Mouse (Mus musculus) heart, embryonic 15.5 days (tissue): ENCODE results near the gene Ofd1. TPM values are rescaled to one million over a fixed set of nuclear protein-coding genes. Genes with fewer than 3 reads are reported as not detected.

ENCODE experiments used
- ATAC-seq: fragments of 200-750 bp; cut with Nextera tagmentation; replicated peaks from 2 replicates; pipeline ENCODE4 v1.8.0; 2017; ENCODE audit warnings: low read depth, moderate TSS enrichment; ENCODE audit not compliant: insufficient number of reproducible peaks, insufficient read depth, low FRiP score
- H3K27ac ChIP-seq: fragments of 300-500 bp; sonication (generic); 2 replicates; pipeline ENCODE4 v1.5.1; 2015; ENCODE audit warnings: mild to moderate bottlenecking, inconsistent platforms
- H3K27me3 ChIP-seq: fragments of 300-500 bp; sonication (generic); 2 replicates; pipeline ENCODE4 v1.6.1; 2015; ENCODE audit warnings: inconsistent platforms
- H3K36me3 ChIP-seq: fragments of 300-500 bp; sonication (generic); 2 replicates; pipeline ENCODE4 v1.6.1; 2015; ENCODE audit warnings: mild to moderate bottlenecking, inconsistent platforms
- H3K4me1 ChIP-seq: fragments of 300-500 bp; sonication (generic); replicated peaks from 2 replicates; pipeline ENCODE4 v1.6.1; 2015; ENCODE audit warnings: inconsistent platforms
- H3K4me2 ChIP-seq: fragments of 300-500 bp; sonication (generic); 2 replicates; pipeline ENCODE4 v1.6.1; 2015; ENCODE audit warnings: inconsistent platforms, mild to moderate bottlenecking, moderate library complexity
- H3K4me3 ChIP-seq: fragments of 300-500 bp; sonication (generic); 2 replicates; pipeline ENCODE4 v1.5.1; 2015; ENCODE audit warnings: mild to moderate bottlenecking, inconsistent platforms
- H3K9ac ChIP-seq: fragments of 300-500 bp; sonication (generic); 2 replicates; pipeline ENCODE4 v1.6.1; 2015; ENCODE audit warnings: mild to moderate bottlenecking, inconsistent platforms
- H3K9me3 ChIP-seq: fragments of 300-500 bp; sonication (generic); replicated peaks from 2 replicates; pipeline ENCODE4 v1.6.1; 2016; ENCODE audit warnings: inconsistent platforms
- WGBS: fragments of 180-500 bp; shearing (Covaris S2); methylation state at CpG from one replicate; pipeline ENCODE4 v1.1.7; 2015; ENCODE audit warnings: mixed read lengths; 5-methylcytosine and 5-hydroxymethylcytosine counted together
- polyA plus RNA-seq: library from polyadenylated mRNA; unstranded; fragments of >200 nt; fragmentation: Nextera tagmentation; extraction: Ambion mirVana; gene quantifications from 2 replicates; pipeline ENCODE4 v1.2.1, GENCODE M21; 2015

Ofd1 gene
- polyA plus RNA-seq, 1 experiment from 2014 or later: 4.0 TPM

DNA sequence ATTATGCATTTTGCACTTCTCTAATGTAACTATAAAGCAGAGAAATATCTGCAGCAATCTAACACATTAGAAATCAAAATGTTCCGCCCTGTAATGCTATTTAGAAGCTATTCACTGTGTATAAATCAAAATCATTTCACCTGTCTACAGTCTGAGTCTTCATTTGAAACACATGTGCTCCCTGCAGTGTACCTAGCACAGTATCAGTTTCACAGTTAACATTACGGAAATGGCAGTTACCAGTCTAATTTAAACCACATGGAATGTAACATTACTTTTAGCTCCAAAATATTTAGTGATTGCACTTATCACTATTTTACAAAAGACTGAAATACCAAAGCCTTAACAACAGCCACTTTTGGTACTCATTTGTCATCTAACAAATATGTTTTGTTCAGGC is 5.7 kb downstream of the Ofd1 start:
- ATAC-seq: no peak
- Histone ChIP-seq H3K36me3 (no peaks in the 10 kb centered on the region), H3K27ac (no peak overlapping the region), H3K4me3 (no peak overlapping the region), H3K9ac (no peak overlapping the region), H3K4me2 (no peak overlapping the region), H3K4me1 (0 out of 2 replicates have a peak, but pooled peaks cover 2% of the 10 kb centered on the region), H3K27me3 (no peaks in the 10 kb centered on the region), H3K9me3 (no peaks in the 10 kb centered on the region)
- WGBS: 84% methylated on average over 2 of the region's 2 CpGs

DNA sequence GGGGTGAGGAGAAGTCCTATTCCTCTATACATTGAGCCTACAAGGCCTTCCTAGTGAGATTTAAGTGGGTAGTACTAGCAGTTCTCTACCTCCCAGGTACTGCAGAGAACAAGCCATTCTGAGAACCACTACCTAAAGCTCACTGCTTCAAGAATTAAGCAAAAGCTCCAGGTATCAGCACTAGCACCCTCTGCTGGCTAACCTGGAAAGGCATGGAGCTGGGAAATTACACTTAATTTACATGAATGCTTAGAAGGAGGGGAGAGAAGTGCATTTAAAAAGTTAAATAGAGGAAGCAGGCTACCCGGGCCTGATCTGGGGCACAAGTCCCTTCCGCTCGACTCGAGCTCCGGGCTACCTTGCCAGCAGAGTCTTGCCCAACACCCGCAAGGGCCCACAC is 24.3 kb downstream of the Ofd1 start:
- 77% methylated on average over 5 of the region's 6 CpGs for WGBS

DNA sequence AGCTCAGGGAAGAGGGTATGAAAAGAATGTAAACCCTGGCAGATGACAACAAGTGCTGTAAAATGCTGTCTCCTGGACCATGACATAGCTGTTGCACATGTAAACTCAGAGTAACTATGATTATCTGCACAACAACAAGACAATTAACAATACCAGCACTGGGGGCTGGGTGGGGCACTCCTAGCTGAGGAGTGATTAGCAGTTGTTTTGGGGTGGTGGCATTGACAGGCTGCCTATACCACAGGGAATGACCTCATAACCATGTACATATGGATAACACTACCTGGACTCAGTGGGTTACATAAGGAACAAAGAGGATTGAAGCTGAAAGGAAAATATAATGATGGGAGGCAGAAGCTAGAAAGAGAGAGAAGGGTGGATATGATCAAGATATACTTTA is 32.6 kb downstream of the Ofd1 start:
- ATAC-seq: no peak
- no peaks in the 10 kb centered on the region for H3K9me3 ChIP-seq
- no peaks in the 10 kb centered on the region for H3K4me1 ChIP-seq
- no peaks in the 10 kb centered on the region; the same call in 1 of the 2 replicates for H3K36me3 ChIP-seq
- H3K4me2 ChIP-seq: no peak overlapping the region
- H3K27me3 ChIP-seq: no peaks in the 10 kb centered on the region
- H3K9ac ChIP-seq: no peak overlapping the region
- H3K4me3 ChIP-seq: no peak overlapping the region
- no peak overlapping the region for H3K27ac ChIP-seq

More for the DNA sequence above, 24.3 kb downstream of the Ofd1 start:
- H3K4me2 ChIP-seq: no peak overlapping the region
- no peaks in the 10 kb centered on the region for H3K9me3 ChIP-seq
- no peaks in the 10 kb centered on the region for H3K36me3 ChIP-seq
- H3K9ac ChIP-seq: no peak overlapping the region
- no peak for ATAC-seq
- H3K27me3 ChIP-seq: no peaks in the 10 kb centered on the region
- H3K4me1 ChIP-seq: no peaks in the 10 kb centered on the region
- no peak overlapping the region for H3K4me3 ChIP-seq
- H3K27ac ChIP-seq: no peak overlapping the region

DNA sequence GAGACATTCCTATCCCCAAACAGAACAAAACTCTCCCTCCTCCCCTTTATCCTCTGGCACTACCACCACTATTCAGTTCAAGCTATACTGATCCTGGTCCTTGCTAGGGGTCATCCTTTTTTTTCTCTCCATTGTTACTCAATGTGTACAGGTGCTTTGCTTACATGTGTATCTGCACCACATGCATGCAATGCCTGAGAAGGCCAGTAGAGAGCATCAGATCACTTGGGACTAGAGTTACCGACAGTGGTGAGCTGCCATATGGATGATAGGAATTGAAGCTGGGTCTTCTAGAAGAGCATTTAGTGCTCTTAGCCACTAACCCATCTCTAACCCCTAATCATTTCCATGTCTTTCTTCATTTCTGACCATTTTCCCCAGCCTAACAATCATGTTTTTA is 46.8 kb downstream of the Ofd1 start:
- no peak for ATAC-seq

DNA sequence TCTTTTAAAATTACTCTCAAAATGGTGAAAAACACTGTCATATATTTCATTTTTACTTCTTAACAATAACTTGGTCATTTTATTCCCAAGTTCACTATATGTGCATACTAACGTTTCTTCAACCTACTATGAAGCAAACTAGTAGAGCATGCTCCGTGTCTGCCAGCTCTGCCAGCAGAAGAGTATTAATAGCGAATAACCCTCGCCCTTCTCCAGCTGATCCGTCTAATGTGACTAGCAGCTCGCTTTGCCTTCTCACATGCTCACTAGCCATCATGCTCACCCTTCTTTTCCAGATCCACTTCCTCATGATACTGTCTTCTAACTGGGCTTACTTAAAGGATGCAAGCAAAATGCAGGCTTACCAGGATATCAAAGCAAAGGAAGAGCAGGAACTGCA is 53.8 kb downstream of the Ofd1 start:
- WGBS: 76% methylated on average over 6 of the region's 6 CpGs

More for the DNA sequence above, 46.8 kb downstream of the Ofd1 start:
- no peak overlapping the region for H3K4me2 ChIP-seq
- no peak overlapping the region for H3K27ac ChIP-seq
- 83% methylated on average over 1 of the region's 1 CpGs for WGBS
- no peak overlapping the region for H3K4me3 ChIP-seq
- no peaks in the 10 kb centered on the region for H3K36me3 ChIP-seq
- H3K9ac ChIP-seq: no peak overlapping the region
- no peaks in the 10 kb centered on the region for H3K27me3 ChIP-seq
- H3K9me3 ChIP-seq: no peaks in the 10 kb centered on the region
- H3K4me1 ChIP-seq: no peaks in the 10 kb centered on the region

DNA sequence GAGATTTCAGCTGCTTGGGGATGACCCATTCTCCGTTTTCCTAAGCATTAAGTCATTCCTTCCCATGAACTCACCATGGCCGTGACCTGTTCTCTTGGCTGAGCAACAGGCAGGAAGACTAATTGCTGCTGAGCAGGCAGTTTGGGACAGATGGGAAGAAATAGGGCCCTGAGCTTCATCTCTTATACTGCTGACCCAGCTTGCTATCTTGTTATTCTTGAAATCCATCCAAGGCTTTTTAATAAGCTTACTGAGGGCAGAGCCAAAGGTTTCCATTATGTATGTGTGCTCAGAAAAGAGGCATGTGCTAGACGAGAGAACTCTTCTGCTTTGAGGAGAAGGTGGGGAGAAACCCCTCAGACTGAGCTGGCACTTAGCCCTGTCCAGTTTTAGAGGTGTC is 55.6 kb downstream of the Ofd1 start:
- H3K27me3 ChIP-seq: no peaks in the 10 kb centered on the region
- H3K9ac ChIP-seq: no peak overlapping the region
- no peaks in the 10 kb centered on the region for H3K4me1 ChIP-seq
- H3K36me3 ChIP-seq: no peaks in the 10 kb centered on the region
- 41% methylated on average over 3 of the region's 3 CpGs for WGBS
- ATAC-seq: no peak; the same call in 1 of the 2 replicates
- no peaks in the 10 kb centered on the region for H3K9me3 ChIP-seq
- H3K27ac ChIP-seq: no peak overlapping the region
- no peak overlapping the region for H3K4me2 ChIP-seq
- H3K4me3 ChIP-seq: no peak overlapping the region

More for the DNA sequence above, 53.8 kb downstream of the Ofd1 start:
- no peak overlapping the region for H3K4me2 ChIP-seq
- no peak overlapping the region for H3K4me3 ChIP-seq
- no peaks in the 10 kb centered on the region for H3K27me3 ChIP-seq
- H3K9ac ChIP-seq: no peak overlapping the region
- no peaks in the 10 kb centered on the region for H3K9me3 ChIP-seq
- ATAC-seq: no peak
- no peaks in the 10 kb centered on the region for H3K4me1 ChIP-seq
- no peaks in the 10 kb centered on the region for H3K36me3 ChIP-seq
- H3K27ac ChIP-seq: no peak overlapping the region

DNA sequence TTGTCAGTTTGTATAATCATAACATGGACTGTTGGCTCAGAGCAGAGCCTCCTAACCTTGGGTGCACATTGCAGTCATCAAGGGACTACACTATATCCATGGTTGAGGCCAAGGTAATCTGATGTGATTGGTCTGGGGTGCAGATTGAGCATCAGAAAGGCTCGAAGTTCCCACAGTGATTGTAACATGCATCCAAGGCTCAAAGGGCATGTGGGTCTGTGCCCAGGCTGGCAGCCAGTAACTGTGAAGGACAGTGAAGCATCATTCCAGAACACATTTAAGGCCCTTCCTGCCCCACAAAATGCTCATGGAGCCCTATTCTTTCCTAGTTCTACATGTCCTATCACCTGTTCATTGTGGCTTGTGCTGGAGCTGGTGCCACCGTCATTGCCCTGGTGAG is 56.9 kb downstream of the Ofd1 start:
- Histone ChIP-seq H3K9me3 (no peaks in the 10 kb centered on the region), H3K27ac (no peak overlapping the region), H3K9ac (no peak overlapping the region), H3K27me3 (no peaks in the 10 kb centered on the region), H3K4me3 (no peak overlapping the region), H3K36me3 (no peaks in the 10 kb centered on the region), H3K4me1 (no peaks in the 10 kb centered on the region), H3K4me2 (no peak overlapping the region)
- ATAC-seq: no peak
- WGBS: 81% methylated on average over 2 of the region's 2 CpGs

DNA sequence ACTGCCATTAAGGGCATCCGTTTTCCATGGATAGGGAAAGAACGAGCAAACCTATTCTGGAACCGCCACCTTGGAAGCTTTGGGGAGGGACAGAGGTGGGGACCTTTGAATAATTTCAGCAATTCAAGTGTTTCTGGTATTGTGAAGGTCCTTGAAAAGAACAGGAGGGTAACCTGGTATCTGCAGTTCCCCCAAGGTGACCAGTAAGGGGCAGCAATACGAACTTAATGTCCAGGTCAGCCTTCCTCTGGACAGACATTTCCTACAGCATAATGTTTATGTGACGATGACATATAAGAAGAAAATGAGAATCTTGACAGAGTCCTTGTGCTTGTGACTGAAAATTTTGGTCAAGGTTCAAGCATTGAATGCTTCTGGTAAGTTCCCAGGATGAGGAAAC is 61.9 kb downstream of the Ofd1 start:
- Histone ChIP-seq H3K27ac (no peak overlapping the region), H3K9ac (no peak overlapping the region), H3K27me3 (no peaks in the 10 kb centered on the region), H3K4me1 (no peaks in the 10 kb centered on the region), H3K9me3 (no peaks in the 10 kb centered on the region), H3K4me3 (no peak overlapping the region), H3K36me3 (no peaks in the 10 kb centered on the region), H3K4me2 (no peak overlapping the region)
- ATAC-seq: no peak
- 81% methylated on average over 5 of the region's 5 CpGs for WGBS

DNA sequence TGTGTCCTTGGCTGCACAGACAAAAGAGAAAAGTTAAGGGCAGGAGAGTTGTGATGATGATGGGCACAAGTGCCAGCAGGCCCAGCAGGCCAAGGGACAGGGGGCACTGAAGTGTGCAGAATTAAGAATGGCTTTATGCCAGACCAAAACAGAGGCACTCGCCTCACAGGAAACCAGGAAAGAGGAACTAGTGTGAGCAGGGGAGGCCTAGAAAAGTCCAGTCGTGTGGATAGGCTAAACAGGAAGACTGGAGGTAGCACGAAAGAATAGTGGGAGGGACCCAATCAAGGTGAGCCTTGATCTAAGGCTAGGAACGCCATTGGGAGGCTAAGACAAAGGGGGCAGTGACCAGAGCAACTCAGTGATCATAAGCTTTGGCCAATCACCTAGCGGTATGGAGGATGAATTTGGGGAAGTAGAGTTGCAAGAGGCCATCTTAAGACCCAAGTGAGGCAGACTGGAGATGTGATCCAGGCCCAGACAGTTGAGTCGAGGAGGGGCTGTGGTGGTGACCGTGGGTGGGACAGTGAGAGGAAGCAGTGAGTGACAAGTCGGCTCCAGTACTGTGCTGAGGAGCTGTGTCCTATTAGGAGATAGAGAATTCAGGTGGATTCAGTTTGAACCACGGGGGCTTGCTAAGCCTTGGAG is 63.7 kb downstream of the Ofd1 start:
- no peaks in the 10 kb centered on the region for H3K4me1 ChIP-seq
- H3K27me3 ChIP-seq: no peaks in the 10 kb centered on the region
- no peak for ATAC-seq
- WGBS: 67% methylated on average over 9 of the region's 9 CpGs
- H3K9me3 ChIP-seq: no peaks in the 10 kb centered on the region
- no peak overlapping the region for H3K4me2 ChIP-seq
- no peak overlapping the region for H3K9ac ChIP-seq
- no peak overlapping the region for H3K4me3 ChIP-seq
- H3K36me3 ChIP-seq: no peaks in the 10 kb centered on the region
- H3K27ac ChIP-seq: no peak overlapping the region

DNA sequence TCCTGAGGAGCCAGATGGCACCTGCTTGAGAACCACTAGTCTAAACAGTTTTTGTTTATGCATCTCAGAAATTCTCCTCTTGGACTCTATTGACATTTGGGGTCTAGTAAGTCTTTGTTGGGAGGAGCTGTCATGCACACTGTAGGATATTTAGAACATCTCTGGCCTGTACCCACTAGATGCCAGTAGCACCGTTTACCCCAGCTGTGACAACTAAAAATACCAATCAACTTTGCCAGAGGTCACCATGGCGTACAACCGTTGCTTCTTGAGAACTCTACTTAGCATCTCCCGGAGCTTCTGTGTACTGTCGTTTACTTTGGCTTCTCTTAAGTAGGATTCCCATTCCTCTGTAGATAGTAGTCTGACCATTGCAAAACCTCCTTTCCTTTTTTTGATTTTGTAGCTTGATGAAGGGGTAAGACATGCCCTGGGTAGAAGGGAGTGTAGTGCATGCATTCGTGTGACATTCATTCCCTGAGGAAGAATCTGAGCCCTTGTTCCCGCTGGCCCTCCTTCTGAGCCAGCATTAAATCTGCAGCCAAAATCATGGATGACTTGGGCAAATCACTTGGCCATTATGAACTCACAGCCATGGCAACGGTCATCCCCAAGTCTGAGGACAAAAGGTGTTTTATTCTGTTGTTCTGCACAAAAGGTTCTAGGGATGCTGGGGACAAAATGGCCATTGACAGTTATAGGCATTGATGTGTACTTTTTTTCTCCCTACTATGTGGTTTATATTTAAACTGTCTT is 74.9 kb downstream of the Ofd1 start:
- Histone ChIP-seq H3K27ac (no peak overlapping the region), H3K9me3 (no peaks in the 10 kb centered on the region), H3K4me2 (no peak overlapping the region), H3K4me3 (no peak overlapping the region), H3K36me3 (no peaks in the 10 kb centered on the region), H3K9ac (no peak overlapping the region), H3K4me1 (no peaks in the 10 kb centered on the region), H3K27me3 (no peaks in the 10 kb centered on the region)
- ATAC-seq: no peak
- 69% methylated on average over 8 of the region's 8 CpGs for WGBS

DNA sequence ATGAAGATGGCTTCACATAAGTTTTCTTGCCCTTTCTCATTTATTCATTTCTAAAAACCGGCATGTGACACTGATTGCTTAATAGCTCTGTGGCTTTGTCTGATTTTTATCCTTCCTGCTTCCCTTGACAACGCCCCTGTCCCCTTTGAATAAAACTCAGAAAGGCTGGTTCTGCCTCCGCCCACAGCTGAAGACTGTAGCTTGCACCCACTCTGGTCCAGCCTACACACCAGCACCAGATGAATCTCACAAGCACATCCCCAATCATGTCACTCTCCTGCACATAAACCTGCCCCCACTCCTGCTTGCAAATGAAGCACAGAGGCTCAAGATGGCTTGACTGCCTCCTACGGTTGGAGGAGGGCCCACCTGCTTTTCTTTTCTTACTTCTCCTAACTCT is 80.0 kb downstream of the Ofd1 start:
- H3K4me3 ChIP-seq: no peak overlapping the region
- no peaks in the 10 kb centered on the region for H3K27me3 ChIP-seq
- H3K9me3 ChIP-seq: no peaks in the 10 kb centered on the region
- no peaks in the 10 kb centered on the region for H3K36me3 ChIP-seq
- H3K4me2 ChIP-seq: no peak overlapping the region
- no peaks in the 10 kb centered on the region for H3K4me1 ChIP-seq
- no peak overlapping the region for H3K9ac ChIP-seq
- H3K27ac ChIP-seq: no peak overlapping the region
- no peak for ATAC-seq
- 67% methylated on average over 4 of the region's 4 CpGs for WGBS

DNA sequence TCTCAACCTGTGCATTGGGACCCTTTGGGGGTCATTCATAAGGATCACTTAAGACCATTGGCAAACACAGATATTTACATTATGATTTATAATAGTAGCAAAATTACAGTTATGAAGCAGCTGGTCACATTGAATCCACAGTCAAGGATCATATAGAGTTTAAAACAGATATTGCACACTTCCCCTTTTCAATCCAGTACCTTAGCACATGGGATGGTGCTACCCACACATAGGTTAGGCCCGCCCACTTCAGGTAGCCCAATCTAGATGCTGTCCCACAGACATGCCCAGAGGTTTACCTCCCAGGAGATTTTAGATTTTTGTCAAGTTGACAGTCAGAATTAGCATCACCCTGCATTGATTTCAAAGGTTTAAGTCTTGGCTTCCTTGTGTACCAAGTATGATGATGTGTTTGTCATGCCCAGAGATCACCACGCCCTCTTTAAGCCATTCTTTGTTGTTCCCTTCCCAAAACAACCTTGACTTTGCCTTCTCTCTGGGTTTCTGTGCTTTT is 80.5 kb downstream of the Ofd1 start:
- no peak overlapping the region for H3K4me3 ChIP-seq
- H3K9ac ChIP-seq: no peak overlapping the region

More for the DNA sequence above, 80.5 kb downstream of the Ofd1 start:
- Histone ChIP-seq H3K27ac (no peak overlapping the region), H3K9me3 (no peaks in the 10 kb centered on the region), H3K36me3 (no peaks in the 10 kb centered on the region), H3K4me2 (no peak overlapping the region), H3K27me3 (no peaks in the 10 kb centered on the region), H3K4me1 (no peaks in the 10 kb centered on the region)
- 75% methylated on average over 2 of the region's 2 CpGs for WGBS
- ATAC-seq: no peak
